Mouse (Mus musculus): ENCODE measurements around the gene Cln6.

DNA sequence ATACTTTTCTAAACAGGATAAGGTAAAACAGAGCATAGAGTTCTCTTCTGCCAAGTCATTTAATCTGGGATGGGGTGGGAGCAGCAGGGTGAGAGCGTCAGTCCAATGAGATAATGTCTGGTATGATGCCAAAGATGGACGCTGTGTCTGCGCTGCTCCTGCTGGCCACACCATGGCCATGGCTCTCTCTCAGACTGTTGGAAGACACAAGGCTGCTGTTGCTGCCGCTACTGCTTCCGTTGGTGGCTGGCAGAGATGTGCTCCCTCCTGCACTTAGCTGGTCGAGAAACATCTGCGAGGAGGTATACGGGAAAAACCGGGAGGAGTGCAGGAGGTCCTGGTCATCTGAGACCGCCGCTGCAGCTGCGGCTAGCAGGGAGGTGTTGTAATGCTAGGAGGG is 43.3 kb downstream of the Cln6 start:
- TF ChIP-seq POLR2A (IDR thresholded peaks at IDR 0.05; ENCODE audit: control insufficient read depth in 1 of 2, insufficient read depth in 1 of 2, low read depth in 1 of 2, low read length in 2 of 2, poor library complexity in 1 of 2) (no peak), E2F4 (IDR thresholded peaks at IDR 0.05; ENCODE audit: borderline replicate concordance, low read depth, low read length) (no peak), CTCF (IDR thresholded peaks at IDR 0.05 in 2 of 3, conservative IDR thresholded peaks at IDR 0.05 in 1 of 3; ENCODE audit: control insufficient read depth in 1 of 3, insufficient read depth in 1 of 3, low read depth in 2 of 3, low read length in 3 of 3, poor library complexity in 1 of 3, severe bottlenecking in 1 of 3) (no peak), EP300 (IDR thresholded peaks at IDR 0.05; ENCODE audit: low read depth in 1 of 2, low read length in 2 of 2) (no peak), MAX (IDR thresholded peaks at IDR 0.05; ENCODE audit: low read length) (no peak), MXI1 (IDR thresholded peaks at IDR 0.05; ENCODE audit: low read depth, low read length) (no peak), ETS1 (IDR thresholded peaks at IDR 0.05; ENCODE audit: low read depth, low read length) (no peak), JUND (IDR thresholded peaks at IDR 0.05; ENCODE audit: low read depth, low read length) (no peak), MEF2A (IDR thresholded peaks at IDR 0.05; ENCODE audit: extremely low read depth, insufficient replicate concordance, low read depth, low read length, poor library complexity, severe bottlenecking) (no peak), ZKSCAN1 (IDR thresholded peaks at IDR 0.05; ENCODE audit: low read depth, low read length) (no peak), SIN3A (IDR thresholded peaks at IDR 0.05; ENCODE audit: low read length) (no peak), USF1 (IDR thresholded peaks at IDR 0.05; ENCODE audit: low read depth, low read length) (no peak), RCOR1 (IDR thresholded peaks at IDR 0.05; ENCODE audit: low read depth, low read length) (no peak), NRF1 (IDR thresholded peaks at IDR 0.05; ENCODE audit: insufficient read depth, low read depth, low read length, poor library complexity, severe bottlenecking) (no peak)

Measured in MEL (cell line).